Mouse (Mus musculus): ENCODE measurements at regions not wholly inside any gene's neighbourhood (a gene's known extent, or its start where the extent isn't known, plus 50 kb on each side); places are given as distances from the start of the nearest gene placed in this dataset.

- Histone ChIP-seq H3K27ac (no peak overlapping the region), H3K27me3 (ENCODE audit: insufficient read depth, poor library complexity, severe bottlenecking) (no peaks in the 10 kb centered on the region), H3K4me3 (no peak overlapping the region), H3K36me3 (no peaks in the 10 kb centered on the region), H3K4me1 (no peaks in the 10 kb centered on the region), H3K9me3 (no peaks in the 10 kb centered on the region)
- DNase-seq (ENCODE audit: low spot score) = no peak
- 82% methylated on average over 5 of the region's 5 CpGs for WGBS
These were observed 169.7 kb upstream of the Veph1 start for GRCm38 (mm10) chr3:66466321-66466720.

- Histone ChIP-seq H3K9me3 (no peaks in the 10 kb centered on the region), H3K36me3 (no peaks in the 10 kb centered on the region), H3K27ac (no peak overlapping the region), H3K27me3 (ENCODE audit: insufficient read depth, poor library complexity, severe bottlenecking) (no peaks in the 10 kb centered on the region), H3K4me3 (no peak overlapping the region), H3K4me1 (no peaks in the 10 kb centered on the region)
- no peak for DNase-seq (ENCODE audit: low spot score)
- WGBS = 86% methylated on average over 1 of the region's 1 CpGs
These were observed 168.7 kb upstream of the Veph1 start for GRCm38 (mm10) chr3:66465371-66465770.

- Histone ChIP-seq H3K4me1 (no peaks in the 10 kb centered on the region), H3K27me3 (ENCODE audit: insufficient read depth, poor library complexity, severe bottlenecking) (no peaks in the 10 kb centered on the region), H3K27ac (no peak overlapping the region), H3K4me3 (no peak overlapping the region), H3K36me3 (no peaks in the 10 kb centered on the region), H3K9me3 (no peaks in the 10 kb centered on the region)
- WGBS = 85% methylated on average over 1 of the region's 1 CpGs
- no peak for DNase-seq (ENCODE audit: low spot score)
These were observed 165.7 kb upstream of the Veph1 start for GRCm38 (mm10) chr3:66462341-66462740.

- Histone ChIP-seq H3K36me3 (no peaks in the 10 kb centered on the region), H3K27ac (no peak overlapping the region), H3K9me3 (no peaks in the 10 kb centered on the region)
These were observed 149.9 kb upstream of the Veph1 start for GRCm38 (mm10) chr3:66446274-66447159.

GRCm38 (mm10) chr3:66433216-66433615 lies 136.6 kb upstream of the Veph1 start:
- Histone ChIP-seq H3K27ac (no peak overlapping the region), H3K27me3 (ENCODE audit: insufficient read depth, poor library complexity, severe bottlenecking) (no peaks in the 10 kb centered on the region), H3K9me3 (no peaks in the 10 kb centered on the region), H3K4me3 (no peak overlapping the region), H3K4me1 (no peaks in the 10 kb centered on the region), H3K36me3 (no peaks in the 10 kb centered on the region)
- DNase-seq (ENCODE audit: low spot score) = no peak

More at GRCm38 (mm10) chr3:66446274-66447159, 149.9 kb upstream of the Veph1 start:
- H3K27me3 ChIP-seq (ENCODE audit: insufficient read depth, poor library complexity, severe bottlenecking) = no peaks in the 10 kb centered on the region
- WGBS = 79% methylated on average over 10 of the region's 10 CpGs
- H3K4me3 ChIP-seq = no peak overlapping the region
- no peak for DNase-seq (ENCODE audit: low spot score)
- no peaks in the 10 kb centered on the region for H3K4me1 ChIP-seq

GRCm38 (mm10) chr3:66430187-66430586 lies 133.6 kb upstream of the Veph1 start:
- no peak for DNase-seq (ENCODE audit: low spot score)
- no peaks in the 10 kb centered on the region for H3K4me1 ChIP-seq
- no peaks in the 10 kb centered on the region for H3K9me3 ChIP-seq
- H3K27me3 ChIP-seq (ENCODE audit: insufficient read depth, poor library complexity, severe bottlenecking) = no peaks in the 10 kb centered on the region
- WGBS = 85% methylated on average over 3 of the region's 3 CpGs
- H3K4me3 ChIP-seq = no peak overlapping the region
- no peaks in the 10 kb centered on the region for H3K36me3 ChIP-seq
- no peak overlapping the region for H3K27ac ChIP-seq

- H3K4me3 ChIP-seq = no peak overlapping the region
- H3K9me3 ChIP-seq = no peaks in the 10 kb centered on the region
- no peak overlapping the region for H3K27ac ChIP-seq
- no peaks in the 10 kb centered on the region for H3K4me1 ChIP-seq
- no peak for DNase-seq (ENCODE audit: low spot score)
- no peaks in the 10 kb centered on the region for H3K36me3 ChIP-seq
- H3K27me3 ChIP-seq (ENCODE audit: insufficient read depth, poor library complexity, severe bottlenecking) = no peaks in the 10 kb centered on the region
- 62% methylated on average over 6 of the region's 6 CpGs for WGBS
These were observed 125.9 kb upstream of the Veph1 start for GRCm38 (mm10) chr3:66422445-66423037.

GRCm38 (mm10) chr3:66410706-66411277 lies 114.2 kb upstream of the Veph1 start:
- Histone ChIP-seq H3K27me3 (ENCODE audit: insufficient read depth, poor library complexity, severe bottlenecking) (no peaks in the 10 kb centered on the region), H3K36me3 (no peaks in the 10 kb centered on the region), H3K4me1 (no peaks in the 10 kb centered on the region), H3K4me3 (peak overlapping the region; percentile 42), H3K9me3 (no peaks in the 10 kb centered on the region), H3K27ac (0 out of 2 replicates have a peak overlapping the region, but pooled peaks have one; percentile 47)
- DNase-seq (ENCODE audit: low spot score) = peak; percentile 69
- 46% methylated on average over 11 of the region's 11 CpGs for whole genome bisulfite sequencing

GRCm38 (mm10) chr3:66408791-66409190 lies 112.2 kb upstream of the Veph1 start:
- H3K36me3 ChIP-seq = no peaks in the 10 kb centered on the region
- H3K9me3 ChIP-seq = no peaks in the 10 kb centered on the region
- WGBS = 73% methylated on average over 7 of the region's 7 CpGs
- peak; percentile 51 for DNase-seq (ENCODE audit: low spot score)
- H3K27me3 ChIP-seq (ENCODE audit: insufficient read depth, poor library complexity, severe bottlenecking) = no peaks in the 10 kb centered on the region
- H3K27ac ChIP-seq = no peak overlapping the region
- H3K4me3 ChIP-seq = no peak overlapping the region
- H3K4me1 ChIP-seq = no peaks in the 10 kb centered on the region

- H3K27me3 ChIP-seq (ENCODE audit: insufficient read depth, poor library complexity, severe bottlenecking) = no peaks in the 10 kb centered on the region
- H3K9me3 ChIP-seq = no peaks in the 10 kb centered on the region
- H3K27ac ChIP-seq = no peak overlapping the region
- no peaks in the 10 kb centered on the region for H3K4me1 ChIP-seq
- no peak overlapping the region for H3K4me3 ChIP-seq
- 86% methylated on average over 4 of the region's 4 CpGs for WGBS
- H3K36me3 ChIP-seq = no peaks in the 10 kb centered on the region
- peak; percentile 39 for DNase-seq (ENCODE audit: low spot score)
These were observed 109.0 kb upstream of the Veph1 start for GRCm38 (mm10) chr3:66405645-66406044.

- H3K27me3 ChIP-seq (ENCODE audit: insufficient read depth, poor library complexity, severe bottlenecking) = no peaks in the 10 kb centered on the region
- WGBS = 84% methylated on average over 2 of the region's 2 CpGs
- no peaks in the 10 kb centered on the region for H3K36me3 ChIP-seq
- H3K4me3 ChIP-seq = no peak overlapping the region
- H3K9me3 ChIP-seq = no peaks in the 10 kb centered on the region
- no peak overlapping the region for H3K27ac ChIP-seq
- no peak for DNase-seq (ENCODE audit: low spot score)
- no peaks in the 10 kb centered on the region for H3K4me1 ChIP-seq
These were observed 107.1 kb upstream of the Veph1 start for GRCm38 (mm10) chr3:66403707-66404106.

- no peaks in the 10 kb centered on the region for H3K36me3 ChIP-seq
- DNase-seq (ENCODE audit: low spot score) = no peak
- no peaks in the 10 kb centered on the region for H3K9me3 ChIP-seq
- no peak overlapping the region for H3K4me3 ChIP-seq
- H3K4me1 ChIP-seq = no peaks in the 10 kb centered on the region
- H3K27ac ChIP-seq = no peak overlapping the region
- WGBS = 60% methylated on average over 16 of the region's 16 CpGs
- no peaks in the 10 kb centered on the region for H3K27me3 ChIP-seq (ENCODE audit: insufficient read depth, poor library complexity, severe bottlenecking)
These were observed 104.3 kb upstream of the Veph1 start for GRCm38 (mm10) chr3:66400791-66401568.
